Mouse (Mus musculus) lung, embryonic 14.5 days (tissue): ENCODE measurements around the gene Hoxa5. TPM values are rescaled to one million over a fixed set of nuclear protein-coding genes. Genes with fewer than 3 reads are reported as not detected.

Source experiments
- ATAC-seq: fragments of 200-750 bp; cut with Nextera tagmentation; 2 replicates; pipeline ENCODE4 v1.8.0; 2017; ENCODE audit warnings: mild to moderate bottlenecking, moderate TSS enrichment, moderate library complexity; ENCODE audit not compliant: insufficient read depth
- DNase-seq: peaks from one replicate; pipeline ENCODE4 v3.0.0-alpha.2; 2015
- H3K27ac ChIP-seq: fragments of 300-500 bp; sonication (generic); 2 replicates; pipeline ENCODE4 v1.5.1; 2014; ENCODE audit warnings: low read depth, mild to moderate bottlenecking, moderate library complexity
- H3K27me3 ChIP-seq: fragments of 300-500 bp; sonication (generic); 2 replicates; pipeline ENCODE4 v1.6.1; 2014; ENCODE audit warnings: low read length, control low read depth; ENCODE audit not compliant: insufficient read depth
- H3K36me3 ChIP-seq: fragments of 300-500 bp; sonication (generic); 2 replicates; pipeline ENCODE4 v1.6.1; 2014; ENCODE audit warnings: control low read depth; ENCODE audit not compliant: insufficient read depth
- H3K4me1 ChIP-seq: fragments of 300-500 bp; sonication (generic); 2 replicates; pipeline ENCODE4 v1.6.1; 2014; ENCODE audit warnings: antibody characterized with exemption, control low read depth; ENCODE audit not compliant: insufficient read depth
- H3K4me2 ChIP-seq: fragments of 300-500 bp; sonication (generic); 2 replicates; pipeline ENCODE4 v1.6.1; 2014; ENCODE audit warnings: mild to moderate bottlenecking
- H3K4me3 ChIP-seq: fragments of 300-500 bp; sonication (generic); 2 replicates; pipeline ENCODE4 v1.5.1; 2014; ENCODE audit warnings: low read depth, low read length
- H3K9ac ChIP-seq: fragments of 300-500 bp; sonication (generic); 2 replicates; pipeline ENCODE4 v1.6.1; 2014
- H3K9me3 ChIP-seq: fragments of 300-500 bp; sonication (generic); 2 replicates; pipeline ENCODE4 v1.6.1; 2016; ENCODE audit warnings: low read depth, low read length, control low read depth
- CTCF ChIP-seq: IDR thresholded peaks from 2 replicates; pipeline ENCODE4 v1.5.1; 2016; ENCODE audit warnings: antibody characterized with exemption, low read depth
- WGBS: fragments of 180-500 bp; shearing (Covaris S2); extraction: QIAGEN DNeasy Blood & Tissue Kit; methylation state at CpG from one replicate; pipeline ENCODE4 v1.1.7; 2014; 5-methylcytosine and 5-hydroxymethylcytosine counted together
- polyA plus RNA-seq: library from polyadenylated mRNA; unstranded; fragments of >200 nt; fragmentation: Nextera tagmentation; extraction: Ambion mirVana; gene quantifications from 2 replicates; pipeline ENCODE4 v1.2.1, GENCODE M21; 2014

The Hoxa5 gene
- polyA plus RNA-seq, 1 experiment from 2014 or later, result 58.5 TPM

GRCm38 (mm10) chr6:52168191-52169055, 36.0 kb downstream of the Hoxa5 start:
- ATAC-seq (no peak), DNase-seq (peak; percentile 73)
- Histone ChIP-seq H3K9me3 (no peaks in the 10 kb centered on the region), H3K4me1 (peaks cover 17% of the 10 kb centered on the region), H3K4me2 (peak overlapping the region; percentile 79), H3K27me3 (peaks cover 41% of the 10 kb centered on the region), H3K9ac (peak overlapping the region; percentile 91), H3K4me3 (peak overlapping the region; percentile 71), H3K36me3 (peaks cover 10% of the 10 kb centered on the region), H3K27ac (peak overlapping the region; percentile 98)
- TF ChIP-seq CTCF, result no peak
- WGBS, result 3% methylated on average over 42 of the region's 42 CpGs

- peaks cover 17% of the 10 kb centered on the region for H3K4me1 ChIP-seq
- peak overlapping the region; percentile 79 for H3K4me2 ChIP-seq
- no peak for TF ChIP-seq CTCF
- DNase-seq (peak; percentile 79), ATAC-seq (no peak)
- WGBS, result 8% methylated on average over 14 of the region's 14 CpGs
- H3K27ac ChIP-seq, result peak overlapping the region; percentile 98
- H3K36me3 ChIP-seq, result peaks cover 10% of the 10 kb centered on the region
- H3K9ac ChIP-seq, result peak overlapping the region; percentile 91
- H3K4me3 ChIP-seq, result peak overlapping the region; percentile 71
- peaks cover 36% of the 10 kb centered on the region for H3K27me3 ChIP-seq
- H3K9me3 ChIP-seq, result no peaks in the 10 kb centered on the region
Measured at GRCm38 (mm10) chr6:52167736-52168161, 36.6 kb downstream of the Hoxa5 start.

- H3K4me3 ChIP-seq, result peak overlapping the region; percentile 71
- H3K4me2 ChIP-seq, result peak overlapping the region; percentile 79
- peaks cover 17% of the 10 kb centered on the region for H3K4me1 ChIP-seq
- H3K9me3 ChIP-seq, result no peaks in the 10 kb centered on the region
- peak overlapping the region; percentile 98 for H3K27ac ChIP-seq
- DNase-seq (no peak), ATAC-seq (no peak)
- WGBS, result 31% methylated on average over 1 of the region's 1 CpGs
- peak overlapping the region; percentile 91 for H3K9ac ChIP-seq
- H3K36me3 ChIP-seq, result peaks cover 10% of the 10 kb centered on the region
- no peak for TF ChIP-seq CTCF
- H3K27me3 ChIP-seq, result peaks cover 34% of the 10 kb centered on the region
Measured at GRCm38 (mm10) chr6:52167176-52167575, 37.2 kb downstream of the Hoxa5 start.

- Histone ChIP-seq H3K27ac (peak overlapping the region; percentile 98), H3K4me1 (peaks cover 17% of the 10 kb centered on the region), H3K27me3 (peaks cover 33% of the 10 kb centered on the region), H3K36me3 (peaks cover 10% of the 10 kb centered on the region), H3K9ac (peak overlapping the region; percentile 91), H3K4me3 (peak overlapping the region; percentile 71), H3K4me2 (peak overlapping the region; percentile 79), H3K9me3 (no peaks in the 10 kb centered on the region)
- 14% methylated on average over 4 of the region's 4 CpGs for WGBS
- DNase-seq (peak; percentile 75), ATAC-seq (no peak)
- no peak for TF ChIP-seq CTCF
Measured at GRCm38 (mm10) chr6:52166431-52167077, 37.8 kb downstream of the Hoxa5 start.

GRCm38 (mm10) chr6:52165441-52166370, 38.7 kb downstream of the Hoxa5 start:
- Histone ChIP-seq H3K9me3 (no peaks in the 10 kb centered on the region), H3K27ac (peak overlapping the region; percentile 98), H3K4me2 (peak overlapping the region; percentile 79), H3K4me1 (peaks cover 14% of the 10 kb centered on the region), H3K9ac (peak overlapping the region; percentile 91), H3K4me3 (peak overlapping the region; percentile 71), H3K36me3 (peaks cover 7% of the 10 kb centered on the region), H3K27me3 (peaks cover 27% of the 10 kb centered on the region)
- no peak for TF ChIP-seq CTCF
- ATAC-seq, result no peak
- 3% methylated on average over 28 of the region's 28 CpGs for WGBS
- DNase-seq, result peak; percentile 73

- ATAC-seq, result peak; percentile 57
- TF ChIP-seq CTCF, result no peak
Measured at GRCm38 (mm10) chr6:52164626-52165440, 39.6 kb downstream of the Hoxa5 start, which contains the start of gene Hoxa2. Gene Hoxa2, minus strand, starts transcription at chr6:52164831.

More at GRCm38 (mm10) chr6:52164626-52165440, 39.6 kb downstream of the Hoxa5 start, which contains the start of gene Hoxa2:
- no peaks in the 10 kb centered on the region; the same call in 1 of the 2 replicates for H3K36me3 ChIP-seq
- H3K27me3 ChIP-seq, result peaks cover 21% of the 10 kb centered on the region
- H3K4me3 ChIP-seq, result peak within 1 kb of the TSS; percentile 71
- H3K9me3 ChIP-seq, result no peaks in the 10 kb centered on the region
- H3K4me2 ChIP-seq, result peak within 1 kb of the TSS; percentile 79
- under 1% methylated on average over 25 of the region's 25 CpGs for WGBS
- DNase-seq, result peak; percentile 91
- peaks cover 5% of the 10 kb centered on the region; the same call in 1 of the 2 replicates for H3K4me1 ChIP-seq
- H3K9ac ChIP-seq, result peak within 1 kb of the TSS; percentile 91
- H3K27ac ChIP-seq, result peak within 1 kb of the TSS; percentile 98
